Mouse (Mus musculus) heart, adult 2 months (tissue): ENCODE measurements around the gene Rps6ka1. TPM values are rescaled to one million over a fixed set of nuclear protein-coding genes. Genes with fewer than 3 reads are reported as not detected.

ENCODE experiments used
- DNase-seq, 2 experiments: peaks; one replicate each; pipeline ENCODE4 v3.0.0; 2021
- H3K27ac ChIP-seq: fragments of 200-600 bp; 2 replicates; pipeline ENCODE4 v1.8.1; 2022
- H3K27me3 ChIP-seq: fragments of 200-500 bp; 2 replicates; pipeline ENCODE4 v1.6.1; 2012; ENCODE audit warnings: mild to moderate bottlenecking, low read length, inconsistent platforms, mixed read lengths; ENCODE audit not compliant: control insufficient read depth, insufficient read depth
- H3K36me3 ChIP-seq: fragments of 200-500 bp; 2 replicates; pipeline ENCODE4 v1.6.1; 2012; ENCODE audit warnings: low read length, inconsistent platforms; ENCODE audit not compliant: control insufficient read depth, insufficient read depth
- H3K4me1 ChIP-seq: fragments of 200-500 bp; 2 replicates; pipeline ENCODE4 v1.6.1; 2011; ENCODE audit warnings: low read length; ENCODE audit not compliant: control insufficient read depth, insufficient read depth
- H3K4me3 ChIP-seq: fragments of 200-600 bp; 2 replicates; pipeline ENCODE4 v1.8.1; 2022
- H3K79me2 ChIP-seq: fragments of 200-500 bp; replicated peaks from 2 replicates; pipeline ENCODE4 v1.6.1; 2012; ENCODE audit warnings: mild to moderate bottlenecking, inconsistent platforms, low read length, moderate library complexity, mixed read lengths; ENCODE audit not compliant: control insufficient read depth, insufficient read depth
- H3K9ac ChIP-seq: fragments of 200-500 bp; 2 replicates; pipeline ENCODE4 v1.6.1; 2012; ENCODE audit warnings: low read depth, mild to moderate bottlenecking, control low read depth, inconsistent platforms, low read length, mixed read lengths
- CTCF ChIP-seq: fragments of 200-600 bp; IDR thresholded peaks from 2 replicates; pipeline ENCODE4 v1.8.1; 2022; ENCODE audit warnings: antibody characterized with exemption, mild to moderate bottlenecking, moderate library complexity
- EP300 ChIP-seq: fragments of 200-500 bp; IDR thresholded peaks from 2 replicates; pipeline ENCODE4 v1.6.1; 2011; ENCODE audit warnings: low read depth, low read length, control low read depth; ENCODE audit not compliant: insufficient read depth
- POLR2A ChIP-seq: fragments of 200-500 bp; IDR thresholded peaks from 2 replicates; pipeline ENCODE4 v1.6.1; 2011; ENCODE audit warnings: mild to moderate bottlenecking, low read depth, low read length, control low read depth; ENCODE audit not compliant: insufficient read depth
- WGBS: fragments of 180-500 bp; shearing (Covaris S2); methylation state at CpG from one replicate; pipeline ENCODE4 v1.1.7; 2018; 5-methylcytosine and 5-hydroxymethylcytosine counted together
- intact Hi-C: fragments of 180-260 bp; cut with DNase I; formaldehyde crosslinking; loops from one replicate; pipeline ENCODE4 v1.15.1; 2025
- polyA plus RNA-seq: library from polyadenylated mRNA; depleted of rRNA; stranded (reverse); fragments of >200 nt; gene quantifications from 2 replicates; pipeline ENCODE4 v1.2.3, GENCODE M21; 2012
- total RNA-seq, 2 experiments: library from RNA; stranded (reverse); gene quantifications; 2 replicates each; pipeline ENCODE4 v1.2.3; 2021

The Rps6ka1 gene
- total and polyA plus RNA-seq, 3 experiments = 4.4 to 7.1 (median 4.8) TPM

- Histone ChIP-seq H3K79me2 (no peaks in the 10 kb centered on the region), H3K27ac (peak overlapping the region; percentile 59)
- DNase-seq = no peak
Observed at GRCm38 (mm10) chr4:133865231-133865630, 22.4 kb downstream of the Rps6ka1 start.

GRCm38 (mm10) chr4:133864380-133864981 lies 23.1 kb downstream of the Rps6ka1 start:
- Histone ChIP-seq H3K4me1 (peaks cover 3% of the 10 kb centered on the region), H3K4me3 (no peak overlapping the region), H3K9ac (peak overlapping the region; percentile 3; the same call in 1 of the 2 replicates), H3K79me2 (no peaks in the 10 kb centered on the region), H3K27me3 (no peaks in the 10 kb centered on the region), H3K36me3 (no peaks in the 10 kb centered on the region), H3K27ac (peak overlapping the region; percentile 59)
- WGBS = 53% methylated on average over 13 of the region's 13 CpGs
- intact Hi-C loops = no loop called here
- 0 out of 2 replicates have a peak, but pooled peaks have one; percentile 7 for TF ChIP-seq POLR2A
- no peak for TF ChIP-seq EP300
- TF ChIP-seq CTCF = no peak
- peak in 1 of 2 experiments; percentile 20 for DNase-seq

More at GRCm38 (mm10) chr4:133865231-133865630, 22.4 kb downstream of the Rps6ka1 start:
- Histone ChIP-seq H3K4me3 (no peak overlapping the region), H3K36me3 (no peaks in the 10 kb centered on the region), H3K9ac (no peak overlapping the region), H3K27me3 (no peaks in the 10 kb centered on the region), H3K4me1 (peaks cover 3% of the 10 kb centered on the region)
- 57% methylated on average over 5 of the region's 5 CpGs for WGBS
- intact Hi-C loops = no loop called here
- no peak for TF ChIP-seq EP300
- no peak for TF ChIP-seq CTCF
- TF ChIP-seq POLR2A = no peak

GRCm38 (mm10) chr4:133863795-133864379 lies 23.7 kb downstream of the Rps6ka1 start:
- peaks cover 3% of the 10 kb centered on the region for H3K4me1 ChIP-seq
- no peak for DNase-seq
- H3K79me2 ChIP-seq = no peaks in the 10 kb centered on the region
- 64% methylated on average over 12 of the region's 12 CpGs for WGBS
- no peak overlapping the region for H3K4me3 ChIP-seq
- H3K27me3 ChIP-seq = no peaks in the 10 kb centered on the region
- TF ChIP-seq EP300 (no peak), CTCF (no peak), POLR2A (no peak)
- H3K9ac ChIP-seq = no peak overlapping the region
- no peak overlapping the region; the same call in 1 of the 2 replicates for H3K27ac ChIP-seq
- intact Hi-C loops = no loop called here
- no peaks in the 10 kb centered on the region for H3K36me3 ChIP-seq

- H3K4me1 ChIP-seq = no peaks in the 10 kb centered on the region
- no peak overlapping the region for H3K9ac ChIP-seq
- intact Hi-C loops = no loop called here
- no peak for DNase-seq
- H3K27ac ChIP-seq = no peak overlapping the region
- no peak for TF ChIP-seq POLR2A
- no peak for TF ChIP-seq EP300
- TF ChIP-seq CTCF = no peak
- 76% methylated on average over 4 of the region's 4 CpGs for WGBS
- H3K36me3 ChIP-seq = no peaks in the 10 kb centered on the region
- no peaks in the 10 kb centered on the region for H3K27me3 ChIP-seq
- no peak overlapping the region for H3K4me3 ChIP-seq
- H3K79me2 ChIP-seq = no peaks in the 10 kb centered on the region
Observed at GRCm38 (mm10) chr4:133857527-133857926, 30.1 kb downstream of the Rps6ka1 start.

- H3K4me1 ChIP-seq = no peaks in the 10 kb centered on the region
- no peak overlapping the region for H3K27ac ChIP-seq
- H3K27me3 ChIP-seq = no peaks in the 10 kb centered on the region
- DNase-seq = no peak
- H3K9ac ChIP-seq = no peak overlapping the region
- H3K4me3 ChIP-seq = no peak overlapping the region
- H3K36me3 ChIP-seq = no peaks in the 10 kb centered on the region
- H3K79me2 ChIP-seq = no peaks in the 10 kb centered on the region
- WGBS = 76% methylated on average over 4 of the region's 4 CpGs
- intact Hi-C loops = no loop called here
- TF ChIP-seq EP300 = no peak
- no peak for TF ChIP-seq CTCF
- TF ChIP-seq POLR2A = no peak
Observed at GRCm38 (mm10) chr4:133854621-133855020, 33.0 kb downstream of the Rps6ka1 start.

- H3K4me3 ChIP-seq = no peak overlapping the region
- no peaks in the 10 kb centered on the region for H3K79me2 ChIP-seq
- H3K27me3 ChIP-seq = no peaks in the 10 kb centered on the region
- intact Hi-C loops = no loop called here
- WGBS = 73% methylated on average over 10 of the region's 10 CpGs
- H3K36me3 ChIP-seq = no peaks in the 10 kb centered on the region
- no peak for DNase-seq
- H3K27ac ChIP-seq = no peak overlapping the region
- H3K9ac ChIP-seq = no peak overlapping the region
- H3K4me1 ChIP-seq = no peaks in the 10 kb centered on the region
- TF ChIP-seq EP300 (no peak), CTCF (no peak), POLR2A (no peak)
Observed at GRCm38 (mm10) chr4:133853630-133854029, 34.0 kb downstream of the Rps6ka1 start.
